Mouse (Mus musculus) left cerebral cortex, postnatal 4 days (tissue): Measurements from ENCODE around the gene Scap. TPM values are rescaled to one million over a fixed set of nuclear protein-coding genes. Genes with fewer than 3 reads are reported as not detected.
"Not testable (repeated sequence)": the region's sequence is repeated elsewhere in the genome, so short reads cannot be mapped to it uniquely, and the experiment has no call there.

Experiments used
- DNase-seq: peaks from one replicate; pipeline ENCODE4 v3.0.0-alpha.2; 2022
- intact Hi-C: fragments of 180-260 bp; cut with DNase I; formaldehyde crosslinking; loops from one replicate; pipeline ENCODE4 v1.15.1; 2025
- total RNA-seq, 2 experiments: library from RNA; stranded (reverse); gene quantifications; 2 replicates each; pipeline ENCODE4 v1.2.3; 2021

The Scap gene
- total RNA-seq, 2 experiments from 2014 or later, result 96.7 to 99.5 TPM

GRCm38 (mm10) chr9:110329655-110330054 is 3.4 kb upstream of the Scap start:
- DNase-seq, result no peak
- intact Hi-C loops, result no loop called here

GRCm38 (mm10) chr9:110330341-110330740 is 2.7 kb upstream of the Scap start:
- DNase-seq, result no peak
- intact Hi-C loops, result no loop called here

- DNase-seq, intact Hi-C loops: not testable (repeated sequence)
Observed at GRCm38 (mm10) chr9:110330913-110331312, 2.2 kb upstream of the Scap start.

- no peak for DNase-seq
- intact Hi-C loops, result no loop called here
Observed at GRCm38 (mm10) chr9:110333896-110334259, 790 bp downstream of the Scap start.

- intact Hi-C loops, result no loop called here
Observed at GRCm38 (mm10) chr9:110334849-110335248, 1.8 kb downstream of the Scap start.

GRCm38 (mm10) chr9:110340037-110340750 is 7.1 kb downstream of the Scap start:
- intact Hi-C loops, result no loop called here
- DNase-seq, result no peak

More at GRCm38 (mm10) chr9:110334849-110335248, 1.8 kb downstream of the Scap start:
- DNase-seq, result no peak

GRCm38 (mm10) chr9:110342008-110342407 is 8.9 kb downstream of the Scap start:
- intact Hi-C loops, result no loop called here
- DNase-seq, result no peak

GRCm38 (mm10) chr9:110343805-110344204 is 10.7 kb downstream of the Scap start:
- no peak for DNase-seq
- intact Hi-C loops, result no loop called here

GRCm38 (mm10) chr9:110345057-110345739 is 12.1 kb downstream of the Scap start:
- intact Hi-C loops, result no loop called here
- no peak for DNase-seq

GRCm38 (mm10) chr9:110348899-110349298 is 15.8 kb downstream of the Scap start:
- intact Hi-C loops, result no loop called here
- DNase-seq, result no peak

- intact Hi-C loops, result no loop called here
- DNase-seq, result no peak
Observed at GRCm38 (mm10) chr9:110350188-110350587, 17.1 kb downstream of the Scap start.

- DNase-seq, result no peak
- intact Hi-C loops, result no loop called here
Observed at GRCm38 (mm10) chr9:110350612-110351011, 17.5 kb downstream of the Scap start.

GRCm38 (mm10) chr9:110351350-110351749 is 18.3 kb downstream of the Scap start:
- no peak for DNase-seq
- intact Hi-C loops, result no loop called here

- no peak for DNase-seq
- intact Hi-C loops, result no loop called here
Observed at GRCm38 (mm10) chr9:110351932-110352632, 19.0 kb downstream of the Scap start.

- intact Hi-C loops, result no loop called here
- no peak for DNase-seq
Observed at GRCm38 (mm10) chr9:110358341-110358740, 25.3 kb downstream of the Scap start.

- no peak for DNase-seq
- intact Hi-C loops, result no loop called here
Observed at GRCm38 (mm10) chr9:110361299-110361698, 28.2 kb downstream of the Scap start.

- no peak for DNase-seq
- intact Hi-C loops, result no loop called here
Observed at GRCm38 (mm10) chr9:110362337-110362736, 29.2 kb downstream of the Scap start.

GRCm38 (mm10) chr9:110366746-110367145 is 33.7 kb downstream of the Scap start:
- intact Hi-C loops, result no loop called here
- DNase-seq, result no peak

- intact Hi-C loops, result no loop called here
Observed at GRCm38 (mm10) chr9:110369860-110370259, 36.8 kb downstream of the Scap start.

GRCm38 (mm10) chr9:110373871-110374270 is 40.8 kb downstream of the Scap start:
- DNase-seq, result no peak
- intact Hi-C loops, result no loop called here

More at GRCm38 (mm10) chr9:110369860-110370259, 36.8 kb downstream of the Scap start:
- DNase-seq, result no peak

- intact Hi-C loops, result no loop called here
- no peak for DNase-seq
Observed at GRCm38 (mm10) chr9:110375668-110376067, 42.6 kb downstream of the Scap start.

GRCm38 (mm10) chr9:110377655-110378054 is 44.6 kb downstream of the Scap start:
- intact Hi-C loops, DNase-seq: not testable (repeated sequence)
